Mouse (Mus musculus): ENCODE data around the gene Arfgef3. TPM values are rescaled to one million over a fixed set of nuclear protein-coding genes. Genes with fewer than 3 reads are reported as not detected.
"Not testable (repeated sequence)": the region's sequence is repeated elsewhere in the genome, so short reads cannot be mapped to it uniquely, and the experiment has no call there.

Arfgef3 gene
- polyA plus RNA-seq, 1 experiment = not detected

- Histone ChIP-seq H3K27ac (ENCODE audit: insufficient read depth, low read depth, low read length) (no peak overlapping the region), H3K4me3 (ENCODE audit: insufficient read depth, low read depth, low read length) (no peak overlapping the region), H3K4me1 (ENCODE audit: control insufficient read depth, insufficient read depth, low read length) (no peaks in the 10 kb centered on the region)
- 43% methylated on average over 7 of the region's 7 CpGs for WGBS
- TF ChIP-seq CTCF (IDR thresholded peaks at IDR 0.05; ENCODE audit: insufficient read depth, low read depth, low read length) = no peak
- TF ChIP-seq POLR2A (IDR thresholded peaks at IDR 0.05; ENCODE audit: insufficient read depth, low read depth, low read length) = no peak
These were observed 159.6 kb downstream of the Arfgef3 start for GRCm38 (mm10) chr10:18584188-18584587.

GRCm38 (mm10) chr10:18572581-18572980 is 171.2 kb downstream of the Arfgef3 start:
- TF ChIP-seq POLR2A (IDR thresholded peaks at IDR 0.05; ENCODE audit: insufficient read depth, low read depth, low read length) (no peak), CTCF (IDR thresholded peaks at IDR 0.05; ENCODE audit: insufficient read depth, low read depth, low read length) (no peak)
- Histone ChIP-seq H3K4me1 (ENCODE audit: control insufficient read depth, insufficient read depth, low read length) (no peaks in the 10 kb centered on the region), H3K27ac (ENCODE audit: insufficient read depth, low read depth, low read length) (no peak overlapping the region), H3K4me3 (ENCODE audit: insufficient read depth, low read depth, low read length) (no peak overlapping the region)
- WGBS = 59% methylated on average over 2 of the region's 2 CpGs

- Histone ChIP-seq H3K27ac (ENCODE audit: insufficient read depth, low read depth, low read length) (no peak overlapping the region), H3K4me3 (ENCODE audit: insufficient read depth, low read depth, low read length) (no peak overlapping the region), H3K4me1 (ENCODE audit: control insufficient read depth, insufficient read depth, low read length) (no peaks in the 10 kb centered on the region)
- WGBS = 3% methylated on average over 4 of the region's 4 CpGs
- TF ChIP-seq CTCF (IDR thresholded peaks at IDR 0.05; ENCODE audit: insufficient read depth, low read depth, low read length) = no peak
- no peak for TF ChIP-seq POLR2A (IDR thresholded peaks at IDR 0.05; ENCODE audit: insufficient read depth, low read depth, low read length)
These were observed 180.8 kb downstream of the Arfgef3 start for GRCm38 (mm10) chr10:18562940-18563339.

- Histone ChIP-seq H3K4me3 (ENCODE audit: insufficient read depth, low read depth, low read length) (no peak overlapping the region), H3K4me1 (ENCODE audit: control insufficient read depth, insufficient read depth, low read length) (no peaks in the 10 kb centered on the region), H3K27ac (ENCODE audit: insufficient read depth, low read depth, low read length) (no peak overlapping the region)
- no peak for TF ChIP-seq CTCF (IDR thresholded peaks at IDR 0.05; ENCODE audit: insufficient read depth, low read depth, low read length)
- TF ChIP-seq POLR2A (IDR thresholded peaks at IDR 0.05; ENCODE audit: insufficient read depth, low read depth, low read length) = no peak
- 63% methylated on average over 5 of the region's 5 CpGs for WGBS
These were observed 182.3 kb downstream of the Arfgef3 start for GRCm38 (mm10) chr10:18561445-18561844.

- H3K4me1 ChIP-seq (ENCODE audit: control insufficient read depth, insufficient read depth, low read length); H3K27ac ChIP-seq (ENCODE audit: insufficient read depth, low read depth, low read length); H3K4me3 ChIP-seq (ENCODE audit: insufficient read depth, low read depth, low read length): not testable (repeated sequence)
- WGBS = 83% methylated on average over 9 of the region's 9 CpGs
These were observed 184.7 kb downstream of the Arfgef3 start for GRCm38 (mm10) chr10:18559076-18559475.

GRCm38 (mm10) chr10:18549321-18550216 is 194.2 kb downstream of the Arfgef3 start:
- H3K4me1 ChIP-seq (ENCODE audit: control insufficient read depth, insufficient read depth, low read length) = peaks cover 16% of the 10 kb centered on the region; the same call in 1 of the 2 replicates
- WGBS = 8% methylated on average over 35 of the region's 35 CpGs
- H3K4me3 ChIP-seq (ENCODE audit: insufficient read depth, low read depth, low read length) = peak overlapping the region; percentile 33
- no peak for TF ChIP-seq POLR2A (IDR thresholded peaks at IDR 0.05; ENCODE audit: insufficient read depth, low read depth, low read length)
- TF ChIP-seq CTCF (IDR thresholded peaks at IDR 0.05; ENCODE audit: insufficient read depth, low read depth, low read length) = no peak
- H3K27ac ChIP-seq (ENCODE audit: insufficient read depth, low read depth, low read length) = no peak overlapping the region

- Histone ChIP-seq H3K4me3 (ENCODE audit: insufficient read depth, low read depth, low read length) (no peak overlapping the region), H3K27ac (ENCODE audit: insufficient read depth, low read depth, low read length) (no peak overlapping the region), H3K4me1 (ENCODE audit: control insufficient read depth, insufficient read depth, low read length) (peaks cover 16% of the 10 kb centered on the region; the same call in 1 of the 2 replicates)
- 89% methylated on average over 4 of the region's 4 CpGs for WGBS
- TF ChIP-seq POLR2A (IDR thresholded peaks at IDR 0.05; ENCODE audit: insufficient read depth, low read depth, low read length) = no peak
- no peak for TF ChIP-seq CTCF (IDR thresholded peaks at IDR 0.05; ENCODE audit: insufficient read depth, low read depth, low read length)
These were observed 196.4 kb downstream of the Arfgef3 start for GRCm38 (mm10) chr10:18547381-18547780.

GRCm38 (mm10) chr10:18545813-18546235 is 197.9 kb downstream of the Arfgef3 start, which contains the start of gene Hebp2:
Gene Hebp2, minus strand, starts transcription at chr10:18546076.
- Histone ChIP-seq H3K4me3 (ENCODE audit: insufficient read depth, low read depth, low read length) (peak within 1 kb of the TSS; percentile 57), H3K27ac (ENCODE audit: insufficient read depth, low read depth, low read length) (no peak within 1 kb of the TSS)
- 1% methylated on average over 22 of the region's 22 CpGs for WGBS

GRCm38 (mm10) chr10:18545309-18545708 is 198.4 kb downstream of the Arfgef3 start:
- WGBS = 14% methylated on average over 13 of the region's 13 CpGs
- H3K27ac ChIP-seq (ENCODE audit: insufficient read depth, low read depth, low read length) = no peak overlapping the region
- H3K4me1 ChIP-seq (ENCODE audit: control insufficient read depth, insufficient read depth, low read length) = peaks cover 16% of the 10 kb centered on the region; the same call in 1 of the 2 replicates
- TF ChIP-seq CTCF (IDR thresholded peaks at IDR 0.05; ENCODE audit: insufficient read depth, low read depth, low read length) (no peak), POLR2A (IDR thresholded peaks at IDR 0.05; ENCODE audit: insufficient read depth, low read depth, low read length) (no peak)
- H3K4me3 ChIP-seq (ENCODE audit: insufficient read depth, low read depth, low read length) = peak overlapping the region; percentile 57

More at GRCm38 (mm10) chr10:18545813-18546235, 197.9 kb downstream of the Arfgef3 start, which contains the start of gene Hebp2:
- TF ChIP-seq CTCF (IDR thresholded peaks at IDR 0.05; ENCODE audit: insufficient read depth, low read depth, low read length) (peak; percentile 57), POLR2A (IDR thresholded peaks at IDR 0.05; ENCODE audit: insufficient read depth, low read depth, low read length) (0 out of 2 replicates have a peak, but pooled peaks have one; percentile 24)
- peaks cover 16% of the 10 kb centered on the region; the same call in 1 of the 2 replicates for H3K4me1 ChIP-seq (ENCODE audit: control insufficient read depth, insufficient read depth, low read length)

All from olfactory bulb, adult 2 months (tissue).